Mouse (Mus musculus) MEL (cell line): ENCODE results near the gene Cenps. TPM values are rescaled to one million over a fixed set of nuclear protein-coding genes. Genes with fewer than 3 reads are reported as not detected.
A peak's percentile ranks its signal among the peaks of the same experiment; 100 is the strongest.
"Not testable (repeated sequence)": the region's sequence is repeated elsewhere in the genome, so short reads cannot be mapped to it uniquely, and the experiment has no call there.

Experiments
- DNase-seq: peaks from one replicate; pipeline ENCODE4 v3.0.0; 2011; ENCODE audit warnings: low read depth, low spot score
- H3K27ac ChIP-seq: 2 replicates; pipeline ENCODE4 v1.5.1; 2012; ENCODE audit warnings: low read depth, mild to moderate bottlenecking, control low read depth, low read length, moderate library complexity; ENCODE audit not compliant: control insufficient read depth
- H3K27me3 ChIP-seq, 2 experiments: fragments of 150-350 bp in 1 of 2; sonication (generic) in 1 of 2; 2 replicates each; pipeline ENCODE4 v1.6.1; 2012; ENCODE audit warnings: low read length in 2 of 2, mild to moderate bottlenecking in 2 of 2, improper control_type of control experiment in 1 of 2, moderate library complexity in 1 of 2; ENCODE audit not compliant: insufficient read depth in 2 of 2, control insufficient read depth in 1 of 2
- H3K36me3 ChIP-seq, 2 experiments: 2 replicates each; pipeline ENCODE4 v1.6.1; 2012 to 2014; ENCODE audit warnings: low read length in 2 of 2, improper control_type of control experiment in 1 of 2, inconsistent platforms in 1 of 2, mild to moderate bottlenecking in 1 of 2; ENCODE audit not compliant: insufficient read depth in 2 of 2, control insufficient read depth in 1 of 2
- H3K4me1 ChIP-seq, 2 experiments: fragments of 150-350 bp in 1 of 2; sonication (generic) in 1 of 2; 2 replicates each; pipeline ENCODE4 v1.6.1; 2012; ENCODE audit warnings: low read length in 2 of 2, improper control_type of control experiment in 1 of 2, mild to moderate bottlenecking in 1 of 2; ENCODE audit not compliant: insufficient read depth in 2 of 2, control insufficient read depth in 1 of 2
- H3K4me3 ChIP-seq, 2 experiments: fragments of 150-350 bp in 1 of 2; sonication (generic) in 1 of 2; 2 replicates each; pipeline ENCODE4 v1.5.1; 2012; ENCODE audit warnings: low read depth in 2 of 2, low read length in 2 of 2, mild to moderate bottlenecking in 2 of 2, moderate library complexity in 2 of 2, control low read depth in 1 of 2, improper control_type of control experiment in 1 of 2; ENCODE audit not compliant: control insufficient read depth in 1 of 2, insufficient read depth in 1 of 2
- H3K79me2 ChIP-seq: 2 replicates; pipeline ENCODE4 v1.6.1; 2012; ENCODE audit warnings: mild to moderate bottlenecking, low read length, moderate library complexity; ENCODE audit not compliant: control insufficient read depth, poor library complexity, insufficient read depth
- H3K9ac ChIP-seq: 2 replicates; pipeline ENCODE4 v1.6.1; 2012; ENCODE audit warnings: low read depth, mild to moderate bottlenecking, control low read depth, low read length, moderate library complexity; ENCODE audit not compliant: control insufficient read depth, poor library complexity, severe bottlenecking
- H3K9me3 ChIP-seq: fragments of 150-350 bp; sonication (generic); replicated peaks from 2 replicates; pipeline ENCODE4 v1.6.1; 2012; ENCODE audit warnings: mild to moderate bottlenecking, low read length, improper control_type of control experiment, moderate library complexity; ENCODE audit not compliant: insufficient read depth
- BHLHE40 ChIP-seq: IDR thresholded peaks from 2 replicates; pipeline ENCODE4 v1.6.1; 2012; ENCODE audit warnings: low read depth, mild to moderate bottlenecking, inconsistent platforms, low read length, improper control_type of control experiment, borderline replicate concordance
- CHD1 ChIP-seq: IDR thresholded peaks from 2 replicates; pipeline ENCODE4 v1.6.1; 2012; ENCODE audit warnings: low read depth, mild to moderate bottlenecking, inconsistent platforms, low read length, improper control_type of control experiment
- E2F4 ChIP-seq: IDR thresholded peaks from 2 replicates; pipeline ENCODE4 v1.6.1; 2011; ENCODE audit warnings: low read depth, low read length, improper control_type of control experiment, borderline replicate concordance
- EP300 ChIP-seq, 2 experiments: IDR thresholded peaks; 2 replicates each; pipeline ENCODE4 v1.6.1; 2011; ENCODE audit warnings: improper control_type of control experiment in 2 of 2, low read length in 2 of 2, low read depth in 1 of 2, mild to moderate bottlenecking in 1 of 2
- ETS1 ChIP-seq: IDR thresholded peaks from 2 replicates; pipeline ENCODE4 v1.6.1; 2012; ENCODE audit warnings: low read depth, mild to moderate bottlenecking, inconsistent platforms, low read length, improper control_type of control experiment, moderate library complexity
- GABPA ChIP-seq: IDR thresholded peaks from 2 replicates; pipeline ENCODE4 v1.6.1; 2012; ENCODE audit warnings: low read depth, mild to moderate bottlenecking, inconsistent platforms, low read length, improper control_type of control experiment, moderate library complexity
- HCFC1 ChIP-seq: IDR thresholded peaks from 2 replicates; pipeline ENCODE4 v1.6.1; 2012; ENCODE audit warnings: low read depth, mild to moderate bottlenecking, inconsistent platforms, low read length, improper control_type of control experiment, moderate library complexity
- JUND ChIP-seq: IDR thresholded peaks from 2 replicates; pipeline ENCODE4 v1.6.1; 2011; ENCODE audit warnings: low read depth, mild to moderate bottlenecking, improper control_type of control experiment, low read length
- MAFK ChIP-seq: IDR thresholded peaks from 2 replicates; pipeline ENCODE4 v1.6.1; 2011; ENCODE audit warnings: low read depth, mild to moderate bottlenecking, low read length, improper control_type of control experiment, borderline replicate concordance
- MAX ChIP-seq: IDR thresholded peaks from 2 replicates; pipeline ENCODE4 v1.6.1; 2011; ENCODE audit warnings: low read length, improper control_type of control experiment
- MAZ ChIP-seq: IDR thresholded peaks from 2 replicates; pipeline ENCODE4 v1.6.1; 2012; ENCODE audit warnings: low read depth, mild to moderate bottlenecking, inconsistent platforms, low read length, improper control_type of control experiment
- MYB ChIP-seq: IDR thresholded peaks from 2 replicates; pipeline ENCODE4 v1.6.1; 2011; ENCODE audit warnings: mild to moderate bottlenecking, low read depth, low read length, improper control_type of control experiment
- MYC ChIP-seq: IDR thresholded peaks from 2 replicates; pipeline ENCODE4 v1.6.1; 2011; ENCODE audit warnings: low read depth, mild to moderate bottlenecking, low read length, improper control_type of control experiment, moderate library complexity
- NELFE ChIP-seq: IDR thresholded peaks from 2 replicates; pipeline ENCODE4 v1.6.1; 2011; ENCODE audit warnings: low read depth, low read length, improper control_type of control experiment
- POLR2A ChIP-seq, 2 experiments: IDR thresholded peaks; 2 replicates each; pipeline ENCODE4 v1.6.1; 2011 to 2012; ENCODE audit warnings: low read length in 2 of 2, mild to moderate bottlenecking in 2 of 2, control low read depth in 1 of 2, improper control_type of control experiment in 1 of 2, low read depth in 1 of 2, moderate library complexity in 1 of 2; ENCODE audit not compliant: control insufficient read depth in 1 of 2, insufficient read depth in 1 of 2, poor library complexity in 1 of 2
- POLR2AphosphoS2 ChIP-seq: IDR thresholded peaks from 2 replicates; pipeline ENCODE4 v1.6.1; 2011; ENCODE audit warnings: low read length, improper control_type of control experiment
- SIN3A ChIP-seq: IDR thresholded peaks from 2 replicates; pipeline ENCODE4 v1.6.1; 2012; ENCODE audit warnings: low read length, improper control_type of control experiment, inconsistent platforms
- SMC3 ChIP-seq: IDR thresholded peaks from 2 replicates; pipeline ENCODE4 v1.6.1; 2011; ENCODE audit warnings: low read depth, low read length, improper control_type of control experiment
- TBP ChIP-seq: IDR thresholded peaks from 2 replicates; pipeline ENCODE4 v1.8.0; 2011; ENCODE audit warnings: low read depth, low read length, improper control_type of control experiment
- USF1 ChIP-seq: IDR thresholded peaks from 2 replicates; pipeline ENCODE4 v1.6.1; 2014; ENCODE audit warnings: low read depth, mild to moderate bottlenecking, inconsistent platforms, low read length, improper control_type of control experiment, moderate library complexity
- ZMIZ1 ChIP-seq: IDR thresholded peaks from 2 replicates; pipeline ENCODE4 v1.6.1; 2012; ENCODE audit warnings: low read depth, mild to moderate bottlenecking, inconsistent platforms, low read length, improper control_type of control experiment, moderate library complexity
- polyA plus RNA-seq, 2 experiments: library from polyadenylated mRNA; stranded (reverse) in 1 of 2; unstranded in 1 of 2; fragments of >175 nt in 1 of 2; fragments of >200 nt in 1 of 2; gene quantifications; 2 replicates each; pipeline versions ENCODE4 v1.2.1 to v1.2.4; 2012; ENCODE audit warnings: low replicate concordance in 2 of 2, low read depth in 1 of 2; ENCODE audit not compliant: insufficient read length in 2 of 2, insufficient read depth in 1 of 2, missing spikeins in 1 of 2
- total RNA-seq: library from RNA; depleted of rRNA; stranded (reverse); fragments of 300-350 nt; gene quantifications from 2 replicates; pipeline ENCODE4 v1.2.3, GENCODE M21; 2012

The Cenps gene
- total and polyA plus RNA-seq, 3 experiments, result 13.4 to 60.7 TPM; not detected in 1

- TF ChIP-seq TBP (0 out of 2 replicates have a peak, but pooled peaks have one; percentile 44), BHLHE40 (0 out of 2 replicates have a peak, but pooled peaks have one; percentile 11), ZMIZ1 (no peak)
Measured at GRCm38 (mm10) chr4:149103875-149104561, 33.4 kb downstream of the Cenps start, which contains the start of gene Dffa (continued).

DNA sequence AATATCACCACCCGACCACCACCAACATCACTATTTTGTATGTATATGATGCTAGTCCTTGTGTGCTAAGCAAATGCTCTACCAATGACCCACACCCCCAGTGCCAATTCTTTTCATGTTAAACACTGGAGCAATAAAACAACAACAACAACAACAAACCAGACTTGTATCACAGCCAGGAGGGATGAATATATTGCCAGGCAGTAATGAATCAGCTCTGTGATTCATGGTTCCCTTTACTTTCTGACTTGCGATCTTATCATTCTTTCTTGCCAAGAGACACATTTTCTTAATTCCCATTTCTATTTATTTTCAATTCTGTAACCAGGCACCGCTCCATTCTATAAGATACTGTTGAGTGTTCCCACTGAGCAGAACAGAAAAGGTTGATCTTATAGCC is 36.0 kb downstream of the Cenps start:
- Histone ChIP-seq H3K79me2 (peaks cover 17% of the 10 kb centered on the region), H3K4me3 (no peak overlapping the region), H3K36me3 (peaks cover 0 to 16% of the 10 kb centered on the region in 2 experiments; a peak in 2 of 4 replicates), H3K27ac (no peak overlapping the region), H3K27me3 (no peaks in the 10 kb centered on the region), H3K9me3 (no peaks in the 10 kb centered on the region), H3K4me1 (peaks cover 6 to 18% of the 10 kb centered on the region in 2 experiments), H3K9ac (no peak overlapping the region)
- 0 out of 4 replicates have a peak, but pooled peaks of 1 of the 2 experiments have one; percentile 5 for TF ChIP-seq EP300 (IDR thresholded peaks at IDR 0.05; ENCODE audit: low read depth in 1 of 2, low read length in 2 of 2)
- TF ChIP-seq MAFK, result no peak
- no peak for DNase-seq

DNA sequence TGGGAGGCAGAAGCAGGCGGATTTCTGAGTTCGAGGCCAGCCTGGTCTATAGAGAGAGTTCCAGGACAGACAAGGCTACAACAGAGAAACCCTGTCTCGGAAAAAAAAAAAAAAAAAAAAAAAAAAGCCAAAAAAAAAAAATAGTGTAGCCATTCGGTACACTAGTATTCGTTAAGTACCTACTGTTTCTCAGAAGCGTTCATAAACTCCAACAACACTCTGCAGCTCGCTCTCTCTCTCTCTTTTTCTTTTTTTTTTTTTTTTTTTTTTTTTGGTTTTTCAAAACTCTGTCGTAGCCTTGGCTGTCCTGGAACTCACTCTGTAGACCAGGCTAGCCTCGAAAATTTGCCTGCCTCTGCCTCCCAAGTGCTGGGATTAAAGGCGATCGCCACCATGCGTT is 37.0 kb downstream of the Cenps start:
- not testable (repeated sequence) for H3K27me3 ChIP-seq, DNase-seq, H3K9ac ChIP-seq, H3K4me3 ChIP-seq, H3K27ac ChIP-seq, H3K9me3 ChIP-seq
- Histone ChIP-seq H3K36me3 (peaks cover 0 to 16% of the 10 kb centered on the region in 2 experiments; a peak in 2 of 4 replicates), H3K79me2 (peaks cover 23% of the 10 kb centered on the region), H3K4me1 (peaks cover 6 to 22% of the 10 kb centered on the region in 2 experiments)

- H3K27me3 ChIP-seq, result no peaks in the 10 kb centered on the region
- H3K79me2 ChIP-seq, result peaks cover 24% of the 10 kb centered on the region
- peak within 1 kb of the TSS; percentile 89 for H3K9ac ChIP-seq
- peaks cover 3 to 18% of the 10 kb centered on the region in 2 experiments for H3K4me1 ChIP-seq
- H3K27ac ChIP-seq, result peak within 1 kb of the TSS; percentile 43
- DNase-seq, result peak; percentile 94
- peaks cover 0 to 16% of the 10 kb centered on the region in 2 experiments; a peak in 2 of 4 replicates for H3K36me3 ChIP-seq
- peak within 1 kb of the TSS; percentile 86 to 90 for H3K4me3 ChIP-seq
- H3K9me3 ChIP-seq, result no peaks in the 10 kb centered on the region
- 0 out of 4 replicates have a peak, but pooled peaks of 1 of the 2 experiments have one; percentile 12 for TF ChIP-seq EP300 (IDR thresholded peaks at IDR 0.05; ENCODE audit: low read depth in 1 of 2, low read length in 2 of 2)
- TF ChIP-seq MAX, result peak; percentile 26; the same call in 1 of the 2 replicates
- no peak for TF ChIP-seq MAFK
- no peak for TF ChIP-seq MYB
- TF ChIP-seq USF1, result peak; percentile 51; the same call in 1 of the 2 replicates
- peak; percentile 79 for TF ChIP-seq TBP
- TF ChIP-seq GABPA, result no peak
- peak; percentile 99 for TF ChIP-seq HCFC1
- no peak for TF ChIP-seq SMC3
- TF ChIP-seq NELFE, result peak; percentile 71
- peak; percentile 65; the same call in 1 of the 2 replicates for TF ChIP-seq E2F4
- no peak for TF ChIP-seq CHD1
- peak; percentile 76; the same call in 1 of the 2 replicates for TF ChIP-seq MAZ
- peak; percentile 38; the same call in 1 of the 2 replicates for TF ChIP-seq POLR2AphosphoS2
- no peak for TF ChIP-seq MYC
- TF ChIP-seq JUND, result no peak
- peak; percentile 99 for TF ChIP-seq SIN3A
- TF ChIP-seq POLR2A (IDR thresholded peaks at IDR 0.05; ENCODE audit: control insufficient read depth in 1 of 2, insufficient read depth in 1 of 2, low read depth in 1 of 2, low read length in 2 of 2, poor library complexity in 1 of 2), result peak; percentile 64 to 72
- TF ChIP-seq ETS1, result peak; percentile 56; the same call in 1 of the 2 replicates
Measured at GRCm38 (mm10) chr4:149099369-149100017, 37.9 kb downstream of the Cenps start, which contains the start of gene Pex14. TSS of gene Pex14 (minus strand) at chr4:149099876.
